Mouse (Mus musculus) myocyte (in vitro differentiated cells): ENCODE data around the gene Dnajb12.

Experiments
- MYOD1 ChIP-seq, 3 experiments: IDR thresholded peaks; one replicate each; pipeline ENCODE4 v1.6.1; 2011; ENCODE audit warnings: control low read depth in 2 of 3, low read depth in 2 of 3, mild to moderate bottlenecking in 2 of 3, moderate library complexity in 1 of 3; ENCODE audit not compliant: insufficient read length in 2 of 3, control insufficient read depth in 1 of 3
- MYOG ChIP-seq, 3 experiments: IDR thresholded peaks; one replicate each; pipeline ENCODE4 v1.6.1; 2011; ENCODE audit warnings: control low read depth in 2 of 3, low read depth in 2 of 3, mild to moderate bottlenecking in 2 of 3; ENCODE audit not compliant: insufficient read length in 2 of 3, control insufficient read depth in 1 of 3, insufficient read depth in 1 of 3
- POLR2A ChIP-seq: IDR thresholded peaks from one replicate; pipeline ENCODE4 v1.6.1; 2011; ENCODE audit warnings: low read depth, mild to moderate bottlenecking, control low read depth, moderate library complexity; ENCODE audit not compliant: insufficient read length

DNA sequence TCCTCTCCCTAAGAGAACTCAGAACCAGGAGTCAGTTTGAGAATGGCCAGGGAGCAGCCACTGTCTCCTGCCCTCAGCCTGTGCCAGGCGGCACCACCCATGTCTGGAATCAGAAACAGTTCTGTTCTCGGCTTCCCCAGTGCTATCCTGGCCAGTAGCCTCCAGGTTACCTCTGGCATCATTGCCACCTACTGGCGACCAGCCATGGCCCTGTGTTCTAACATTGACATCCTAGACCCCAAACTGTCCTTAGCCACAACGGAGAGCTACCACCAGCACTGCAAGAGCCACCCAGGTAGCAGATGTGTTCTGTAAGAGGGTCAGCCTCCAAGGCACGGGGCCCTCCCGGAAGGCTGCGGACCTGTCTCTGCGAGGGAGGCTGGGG, 23.2 kb downstream of the Dnajb12 start:
- TF ChIP-seq MYOG (IDR thresholded peaks at IDR 0.05; ENCODE audit: control insufficient read depth in 1 of 3, insufficient read depth in 1 of 3, insufficient read length in 2 of 3, low read depth in 2 of 3) (no peak), POLR2A (no peak), MYOD1 (IDR thresholded peaks at IDR 0.05; ENCODE audit: control insufficient read depth in 1 of 3, insufficient read length in 2 of 3, low read depth in 2 of 3) (no peak)
